Mouse (Mus musculus): Measurements from ENCODE around the gene Baiap2.

DNA sequence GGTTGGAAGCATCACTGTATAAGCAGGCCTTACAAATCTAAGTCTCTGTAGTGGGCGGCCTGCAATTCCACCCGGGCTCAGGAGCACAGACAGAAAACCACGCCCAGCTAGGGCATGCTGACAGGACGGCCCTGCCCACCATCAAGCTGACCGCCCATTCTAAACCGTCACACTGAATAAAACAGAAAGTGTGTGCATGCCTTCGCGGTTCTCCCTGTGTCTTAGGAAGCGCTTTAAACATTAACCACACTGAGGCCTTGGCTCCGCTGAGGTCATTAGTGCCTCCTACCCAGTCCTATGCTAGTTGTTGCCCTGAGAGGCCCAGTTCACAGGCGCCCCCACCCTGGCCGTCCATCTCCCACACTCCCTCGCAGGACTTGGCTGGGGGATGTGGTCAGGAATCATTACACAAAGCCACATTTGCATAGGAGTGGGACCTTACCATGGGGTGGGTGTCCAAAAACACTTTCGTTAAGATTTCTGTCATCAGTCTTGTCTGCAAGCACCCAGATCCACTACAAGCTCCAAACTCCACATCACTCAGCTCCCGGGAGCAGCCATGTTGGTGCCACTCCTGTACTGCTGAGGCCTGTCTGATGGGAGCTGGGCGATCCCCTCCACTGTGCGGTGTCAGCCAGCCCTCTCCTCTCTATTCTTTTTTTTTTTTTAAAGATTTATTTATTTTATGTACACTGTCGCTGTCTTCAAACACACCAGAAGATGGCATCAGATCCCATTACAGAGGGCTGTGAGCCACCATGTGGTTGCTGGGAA lies 85.9 kb downstream of the Baiap2 start:
- TF ChIP-seq CTCF (IDR thresholded peaks at IDR 0.05; ENCODE audit: control insufficient read depth, insufficient read depth, insufficient replicate concordance, low read depth, low read length) (no peak), POLR2A (IDR thresholded peaks at IDR 0.05; ENCODE audit: control insufficient read depth, low read depth, low read length) (no peak)

All from testis, adult 2 months (tissue).